Mouse (Mus musculus) kidney, postnatal 4 days (tissue): ENCODE data around the gene Fads3.
A peak's percentile ranks its signal among the peaks of the same experiment; 100 is the strongest.

Experiments used
- DNase-seq, 2 experiments: peaks; one replicate each; pipeline ENCODE4 v3.0.0; 2021; ENCODE audit warnings: mixed read lengths in 2 of 2

Gene Fads3

DNA sequence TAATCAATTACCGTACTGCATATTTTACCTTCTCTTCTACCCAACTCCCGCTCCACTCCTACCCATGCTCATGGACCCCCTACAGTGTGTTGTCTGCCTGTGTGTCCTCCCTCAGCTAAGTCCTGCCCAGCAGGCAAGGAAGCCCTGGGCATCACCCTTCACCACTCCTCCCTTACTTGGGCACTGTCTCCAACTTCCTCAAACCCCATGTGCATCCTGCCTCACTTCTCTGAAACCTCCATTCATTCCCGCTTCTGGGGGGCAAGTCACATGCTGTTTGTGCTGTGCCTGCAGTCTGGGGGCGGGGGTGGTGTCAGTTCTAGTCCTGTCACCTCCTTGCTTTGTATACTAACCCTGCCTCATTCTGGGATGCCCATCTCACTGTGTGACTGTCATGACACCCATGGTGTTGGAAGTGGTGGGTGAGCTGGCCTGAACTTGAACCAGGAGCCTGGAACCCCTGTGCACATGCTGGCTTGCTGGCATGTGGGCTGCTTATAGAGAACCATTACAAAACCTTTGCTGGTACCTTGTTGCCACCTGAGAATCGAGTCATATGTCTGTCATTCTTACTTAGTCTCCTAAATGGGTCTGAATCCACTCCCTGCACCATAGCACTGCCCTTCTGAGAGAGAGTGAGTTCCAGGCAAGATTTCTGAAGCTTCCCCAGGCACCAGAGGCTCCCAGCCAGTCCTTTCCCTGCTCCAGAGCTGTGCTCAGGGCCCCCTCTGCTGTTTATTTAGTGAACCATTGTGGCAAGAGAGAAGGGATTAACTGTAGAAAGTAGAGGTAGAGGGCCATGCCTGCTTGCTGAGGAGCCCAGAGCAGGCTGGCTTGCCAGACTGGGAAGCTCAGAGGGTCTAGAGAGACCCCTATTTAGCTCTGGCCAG is 18.7 kb upstream of the Fads3 start:
- DNase-seq = peak; percentile 62 to 77

- DNase-seq = peak in 1 of 2 experiments; percentile 54
Observed at GRCm38 (mm10) chr19:10023304-10023758, 18.0 kb upstream of the Fads3 start.

GRCm38 (mm10) chr19:10025169-10025875 is 16.0 kb upstream of the Fads3 start:
- peak; percentile 78 to 84 for DNase-seq

DNA sequence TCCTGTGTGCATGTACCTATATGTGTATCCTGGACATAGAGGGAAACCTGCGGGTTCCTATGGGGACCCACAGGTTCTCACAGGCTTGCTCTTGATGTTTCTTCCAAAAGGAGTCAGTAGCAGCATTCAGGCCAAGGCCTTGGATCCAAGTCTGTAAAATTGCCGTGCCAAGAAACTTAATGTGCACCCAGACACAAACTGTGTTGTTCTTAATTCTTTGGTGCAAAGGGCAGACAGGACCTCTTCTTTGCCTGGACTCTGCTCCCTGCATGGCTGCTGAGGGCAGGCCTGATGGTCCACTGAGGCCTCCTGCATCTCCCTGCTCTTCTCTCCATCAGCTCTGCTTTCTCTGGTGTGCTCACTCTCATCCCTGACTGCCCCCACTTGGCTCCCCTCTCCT is 11.6 kb upstream of the Fads3 start:
- no peak for DNase-seq

- peak; percentile 67 to 78 for DNase-seq
Observed at GRCm38 (mm10) chr19:10033211-10033973, 8.0 kb upstream of the Fads3 start.

DNA sequence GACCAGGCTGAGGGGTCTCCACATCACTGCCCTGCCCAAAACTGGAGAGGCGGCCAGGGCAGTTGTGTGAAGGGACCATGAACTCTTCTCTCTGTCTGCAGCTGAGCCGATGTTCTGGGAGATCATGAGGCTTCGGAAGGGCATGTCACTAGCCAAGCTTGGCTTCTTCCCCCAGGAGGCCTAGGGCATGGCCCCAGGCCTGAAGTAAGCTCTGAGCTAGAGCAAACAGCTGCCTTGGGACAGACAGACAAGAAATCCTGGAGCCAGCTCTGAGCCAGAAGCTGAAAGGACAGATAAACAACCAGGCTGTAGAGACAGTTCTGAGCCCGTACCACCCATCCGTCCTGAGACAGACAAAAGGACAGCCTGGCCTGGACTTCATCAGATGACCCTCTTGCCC is 7.0 kb upstream of the Fads3 start:
- no peak for DNase-seq

GRCm38 (mm10) chr19:10034785-10035447 is 6.5 kb upstream of the Fads3 start:
- DNase-seq = peak; percentile 92

- DNase-seq = peak; percentile 52 to 73
Observed at GRCm38 (mm10) chr19:10037534-10037933, 3.8 kb upstream of the Fads3 start.

GRCm38 (mm10) chr19:10038364-10038763 is 3.0 kb upstream of the Fads3 start:
- no peak for DNase-seq

GRCm38 (mm10) chr19:10038910-10039309 is 2.5 kb upstream of the Fads3 start:
- DNase-seq = peak; percentile 74 to 81

GRCm38 (mm10) chr19:10039615-10040014 is 1.8 kb upstream of the Fads3 start:
- peak; percentile 52 to 62 for DNase-seq

GRCm38 (mm10) chr19:10040866-10041387 is 442 bp upstream of the Fads3 start:
- DNase-seq = no peak

GRCm38 (mm10) chr19:10042232-10042631 is 863 bp downstream of the Fads3 start:
- DNase-seq = no peak

GRCm38 (mm10) chr19:10042816-10043215 is 1.4 kb downstream of the Fads3 start:
- no peak for DNase-seq

DNA sequence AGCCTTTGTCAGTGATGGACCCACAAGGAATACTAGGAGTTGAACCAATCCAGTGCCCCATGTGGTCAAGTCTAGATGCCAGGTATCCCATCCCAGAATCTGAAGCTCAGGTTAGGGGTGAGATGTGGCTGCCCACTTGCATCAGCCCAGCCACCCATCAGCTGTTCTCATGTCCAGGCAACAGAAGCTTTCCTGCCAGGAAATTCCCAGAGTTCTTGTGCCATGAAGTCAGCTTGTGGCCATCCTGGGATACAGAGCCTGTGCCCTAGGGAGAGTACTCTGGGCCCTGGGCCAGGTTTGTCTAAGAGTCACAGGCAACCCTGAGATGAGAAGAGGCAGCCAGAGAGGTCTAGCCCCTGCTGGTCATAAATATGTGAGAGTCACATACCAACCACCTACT is 2.3 kb downstream of the Fads3 start:
- peak in 1 of 2 experiments; percentile 57 for DNase-seq

GRCm38 (mm10) chr19:10045707-10046106 is 4.3 kb downstream of the Fads3 start:
- no peak for DNase-seq

DNA sequence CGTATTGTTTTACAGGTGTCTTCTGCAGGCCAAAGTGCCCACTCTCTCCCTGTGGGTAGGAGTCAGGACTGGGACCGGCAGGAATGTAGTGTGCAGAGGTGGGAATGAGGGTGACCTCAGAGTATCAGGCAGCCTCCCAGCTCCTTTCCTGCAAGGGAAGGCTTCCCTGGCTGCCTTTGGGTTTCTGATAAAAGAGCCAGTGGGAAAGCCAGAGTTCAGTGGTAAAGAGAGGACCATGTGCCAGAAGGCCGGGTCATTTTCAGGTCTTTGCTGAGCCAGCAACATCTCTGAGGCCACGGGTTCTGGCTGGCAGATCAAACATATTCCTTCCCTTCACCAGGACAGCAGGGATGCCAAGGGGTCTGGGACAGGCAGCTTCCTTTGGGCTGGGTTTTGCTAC is 5.0 kb downstream of the Fads3 start:
- DNase-seq = no peak

DNA sequence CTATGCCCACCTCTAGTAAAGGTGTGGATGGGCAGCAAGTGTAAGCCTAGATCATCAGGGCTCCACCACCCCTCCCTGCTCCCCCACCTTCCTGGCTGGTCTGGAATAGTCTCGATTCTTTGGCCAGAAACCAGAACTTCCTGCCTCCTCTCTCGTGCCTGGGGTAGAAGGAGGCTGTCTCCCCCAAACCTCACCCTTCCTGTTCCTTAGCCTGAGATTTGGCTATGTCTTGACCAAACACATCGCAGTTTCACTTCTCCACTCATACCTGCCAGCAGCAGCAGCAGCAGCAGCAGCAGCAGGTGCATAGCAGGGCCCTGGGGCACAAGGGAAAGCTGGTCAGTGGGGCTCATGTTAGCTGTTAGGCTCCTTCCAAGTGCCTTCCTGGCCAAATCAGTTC is 5.6 kb downstream of the Fads3 start:
- DNase-seq = no peak

DNA sequence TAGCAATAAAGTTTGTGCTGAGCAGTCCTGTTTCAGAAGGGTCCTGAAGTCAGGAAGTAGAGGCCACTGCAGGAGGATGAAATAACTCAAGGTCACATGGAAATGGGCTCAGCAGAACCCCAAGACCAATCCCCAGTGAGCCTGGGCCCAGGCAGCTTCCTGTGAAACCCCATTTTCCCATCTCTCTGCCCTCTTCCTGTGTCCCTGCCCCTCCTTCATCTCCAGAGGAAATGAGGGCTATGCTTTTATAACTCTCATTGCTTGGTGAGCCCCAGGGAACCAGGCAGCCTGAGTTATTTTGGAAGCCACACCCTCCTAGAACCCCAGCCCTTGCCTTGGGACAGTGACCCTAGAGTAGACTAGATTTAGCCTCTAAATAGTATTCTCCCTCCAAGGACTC is 8.2 kb downstream of the Fads3 start:
- DNase-seq = no peak

DNA sequence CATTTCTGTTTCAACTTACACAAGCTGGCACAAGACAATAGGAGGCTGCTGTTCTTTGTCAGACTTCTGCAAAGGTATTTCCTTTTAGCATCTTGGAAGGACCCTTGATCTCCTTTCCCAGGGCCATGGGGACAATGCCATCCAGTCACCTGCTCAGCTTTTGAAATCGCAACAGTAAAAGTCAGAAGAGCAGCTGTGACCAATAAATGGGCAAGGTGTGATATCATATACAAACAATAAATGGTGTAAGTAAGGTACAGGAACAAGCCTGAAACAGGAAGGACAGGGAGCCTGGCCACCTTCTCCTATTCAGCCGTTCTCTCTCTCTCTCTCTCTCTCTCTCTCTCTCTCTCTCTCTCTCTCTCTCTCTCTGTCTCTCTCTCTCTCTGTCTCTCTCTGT is 9.1 kb downstream of the Fads3 start:
- no peak for DNase-seq

GRCm38 (mm10) chr19:10052698-10053097 is 11.3 kb downstream of the Fads3 start:
- DNase-seq = no peak

DNA sequence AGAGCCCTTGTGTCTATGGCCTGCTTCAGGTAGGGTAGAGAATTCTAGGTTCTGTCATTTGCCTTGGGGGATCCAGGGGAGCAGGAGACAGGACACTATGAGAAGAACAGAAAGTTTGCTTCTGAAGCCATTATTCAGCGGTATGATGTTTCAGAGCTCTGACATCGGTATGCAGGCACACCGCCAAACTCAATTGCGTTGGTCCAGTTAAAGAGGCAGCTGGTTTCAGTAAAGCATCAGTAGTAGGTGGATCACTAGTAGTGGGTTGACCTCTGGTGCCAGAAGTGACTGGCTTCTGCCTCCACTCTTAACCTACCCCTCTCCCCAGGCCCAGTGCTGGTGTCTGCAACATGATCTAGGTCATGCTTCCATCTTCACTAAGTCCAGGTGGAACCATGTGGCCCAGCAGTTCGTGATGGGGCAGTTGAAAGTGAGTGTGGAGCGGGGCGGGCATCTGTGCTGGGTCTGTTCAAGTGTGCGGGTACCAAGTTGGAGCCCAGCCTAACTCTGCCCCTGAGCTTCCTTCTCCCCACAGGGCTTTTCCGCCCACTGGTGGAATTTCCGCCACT is 12.4 kb downstream of the Fads3 start:
- DNase-seq = peak in 1 of 2 experiments; percentile 35
